Mouse (Mus musculus): Measurements from ENCODE around the gene Kyat1. TPM values are rescaled to one million over a fixed set of nuclear protein-coding genes. Genes with fewer than 3 reads are reported as not detected.

The Kyat1 gene
- polyA plus RNA-seq, 1 experiment from 2014 or later, result 14.3 TPM

GRCm38 (mm10) chr2:30211408-30212168 lies 5.9 kb upstream of the Kyat1 start:
- no peaks in the 10 kb centered on the region for H3K36me3 ChIP-seq
- no peak overlapping the region for H3K27ac ChIP-seq (replicated peaks)
- WGBS, result 81% methylated on average over 6 of the region's 6 CpGs
- H3K9ac ChIP-seq (replicated peaks), result no peak overlapping the region
- H3K4me1 ChIP-seq, result peaks cover 1% of the 10 kb centered on the region
- H3K4me2 ChIP-seq (replicated peaks), result no peak overlapping the region
- no peak overlapping the region for H3K4me3 ChIP-seq
- no peaks in the 10 kb centered on the region for H3K27me3 ChIP-seq
- no peaks in the 10 kb centered on the region for H3K9me3 ChIP-seq
- ATAC-seq (replicated peaks), result no peak

- 76% methylated on average over 5 of the region's 5 CpGs for WGBS
- H3K4me3 ChIP-seq, result no peak overlapping the region
- no peaks in the 10 kb centered on the region for H3K36me3 ChIP-seq
- no peak overlapping the region for H3K27ac ChIP-seq (replicated peaks)
- no peaks in the 10 kb centered on the region for H3K9me3 ChIP-seq
- H3K27me3 ChIP-seq, result no peaks in the 10 kb centered on the region
- no peak overlapping the region for H3K9ac ChIP-seq (replicated peaks)
- H3K4me1 ChIP-seq, result peaks cover 14% of the 10 kb centered on the region
- no peak overlapping the region for H3K4me2 ChIP-seq (replicated peaks)
- ATAC-seq (replicated peaks), result no peak
These were observed 2.2 kb upstream of the Kyat1 start for GRCm38 (mm10) chr2:30207886-30208285.

- Histone ChIP-seq H3K9me3 (no peaks in the 10 kb centered on the region), H3K9ac (replicated peaks) (no peak overlapping the region), H3K27me3 (no peaks in the 10 kb centered on the region), H3K36me3 (no peaks in the 10 kb centered on the region), H3K27ac (replicated peaks) (no peak overlapping the region), H3K4me2 (replicated peaks) (no peak overlapping the region), H3K4me1 (peaks cover 14% of the 10 kb centered on the region), H3K4me3 (no peak overlapping the region)
- ATAC-seq (replicated peaks), result no peak
- 85% methylated on average over 4 of the region's 4 CpGs for WGBS
These were observed 1.8 kb upstream of the Kyat1 start for GRCm38 (mm10) chr2:30207401-30207800.

- Histone ChIP-seq H3K4me2 (replicated peaks) (peak overlapping the region; percentile 80), H3K27ac (replicated peaks) (peak overlapping the region; percentile 75), H3K36me3 (no peaks in the 10 kb centered on the region), H3K4me3 (peak overlapping the region; percentile 57), H3K9me3 (no peaks in the 10 kb centered on the region), H3K9ac (replicated peaks) (peak overlapping the region; percentile 57), H3K27me3 (no peaks in the 10 kb centered on the region), H3K4me1 (peaks cover 14% of the 10 kb centered on the region)
- peak; percentile 67 for ATAC-seq (replicated peaks)
- WGBS, result 2% methylated on average over 13 of the region's 13 CpGs
These were observed 405 bp downstream of the Kyat1 start for GRCm38 (mm10) chr2:30205255-30205628.

GRCm38 (mm10) chr2:30203439-30203838 lies 2.2 kb downstream of the Kyat1 start:
- Histone ChIP-seq H3K9me3 (no peaks in the 10 kb centered on the region), H3K4me3 (no peak overlapping the region), H3K27me3 (no peaks in the 10 kb centered on the region), H3K36me3 (no peaks in the 10 kb centered on the region), H3K9ac (replicated peaks) (no peak overlapping the region), H3K4me2 (replicated peaks) (no peak overlapping the region), H3K27ac (replicated peaks) (no peak overlapping the region), H3K4me1 (peaks cover 14% of the 10 kb centered on the region)
- ATAC-seq (replicated peaks), result no peak
- WGBS, result 84% methylated on average over 7 of the region's 7 CpGs

- H3K4me1 ChIP-seq, result peaks cover 8% of the 10 kb centered on the region
- H3K27me3 ChIP-seq, result no peaks in the 10 kb centered on the region
- H3K4me2 ChIP-seq (replicated peaks), result no peak overlapping the region
- H3K4me3 ChIP-seq, result no peak overlapping the region
- no peaks in the 10 kb centered on the region for H3K36me3 ChIP-seq
- H3K9me3 ChIP-seq, result no peaks in the 10 kb centered on the region
- ATAC-seq (replicated peaks), result no peak
- H3K9ac ChIP-seq (replicated peaks), result no peak overlapping the region
- 86% methylated on average over 5 of the region's 5 CpGs for WGBS
- no peak overlapping the region for H3K27ac ChIP-seq (replicated peaks)
These were observed 5.2 kb downstream of the Kyat1 start for GRCm38 (mm10) chr2:30200388-30200925.

GRCm38 (mm10) chr2:30199984-30200383 lies 5.7 kb downstream of the Kyat1 start:
- Histone ChIP-seq H3K4me3 (no peak overlapping the region), H3K27ac (replicated peaks) (no peak overlapping the region), H3K36me3 (no peaks in the 10 kb centered on the region), H3K27me3 (no peaks in the 10 kb centered on the region), H3K4me2 (replicated peaks) (no peak overlapping the region), H3K9me3 (no peaks in the 10 kb centered on the region), H3K9ac (replicated peaks) (no peak overlapping the region), H3K4me1 (peaks cover 7% of the 10 kb centered on the region)
- no peak for ATAC-seq (replicated peaks)
- WGBS, result 67% methylated on average over 1 of the region's 1 CpGs

GRCm38 (mm10) chr2:30198021-30198420 lies 7.6 kb downstream of the Kyat1 start:
- H3K9ac ChIP-seq (replicated peaks), result no peak overlapping the region
- H3K4me1 ChIP-seq, result no peaks in the 10 kb centered on the region
- no peak for ATAC-seq (replicated peaks)
- no peak overlapping the region for H3K4me2 ChIP-seq (replicated peaks)
- H3K9me3 ChIP-seq, result no peaks in the 10 kb centered on the region
- no peak overlapping the region for H3K4me3 ChIP-seq
- no peaks in the 10 kb centered on the region for H3K27me3 ChIP-seq
- no peak overlapping the region for H3K27ac ChIP-seq (replicated peaks)
- H3K36me3 ChIP-seq, result no peaks in the 10 kb centered on the region
- WGBS, result 72% methylated on average over 4 of the region's 4 CpGs

- Histone ChIP-seq H3K4me3 (no peak overlapping the region), H3K4me1 (no peaks in the 10 kb centered on the region), H3K27me3 (no peaks in the 10 kb centered on the region), H3K9ac (replicated peaks) (no peak overlapping the region), H3K27ac (replicated peaks) (no peak overlapping the region), H3K4me2 (replicated peaks) (no peak overlapping the region), H3K36me3 (no peaks in the 10 kb centered on the region), H3K9me3 (no peaks in the 10 kb centered on the region)
- 50% methylated on average over 3 of the region's 3 CpGs for WGBS
- no peak for ATAC-seq (replicated peaks)
These were observed 11.0 kb downstream of the Kyat1 start for GRCm38 (mm10) chr2:30194656-30195055.

- Histone ChIP-seq H3K27ac (replicated peaks) (no peak overlapping the region), H3K4me3 (no peak overlapping the region), H3K4me2 (replicated peaks) (no peak overlapping the region), H3K36me3 (no peaks in the 10 kb centered on the region), H3K9me3 (no peaks in the 10 kb centered on the region), H3K9ac (replicated peaks) (no peak overlapping the region), H3K27me3 (no peaks in the 10 kb centered on the region), H3K4me1 (no peaks in the 10 kb centered on the region)
- ATAC-seq (replicated peaks), result no peak
- WGBS, result 86% methylated on average over 12 of the region's 12 CpGs
These were observed 13.7 kb downstream of the Kyat1 start for GRCm38 (mm10) chr2:30191790-30192580.

GRCm38 (mm10) chr2:30185681-30186080 lies 20.0 kb downstream of the Kyat1 start:
- no peak overlapping the region for H3K27ac ChIP-seq (replicated peaks)
- no peak overlapping the region for H3K4me2 ChIP-seq (replicated peaks)
- 88% methylated on average over 3 of the region's 3 CpGs for WGBS
- H3K36me3 ChIP-seq, result no peaks in the 10 kb centered on the region
- H3K9me3 ChIP-seq, result no peaks in the 10 kb centered on the region
- no peak overlapping the region for H3K4me3 ChIP-seq
- ATAC-seq (replicated peaks), result no peak
- no peaks in the 10 kb centered on the region for H3K27me3 ChIP-seq
- H3K9ac ChIP-seq (replicated peaks), result no peak overlapping the region
- H3K4me1 ChIP-seq, result no peaks in the 10 kb centered on the region

GRCm38 (mm10) chr2:30185276-30185675 lies 20.4 kb downstream of the Kyat1 start:
- whole genome bisulfite sequencing, result 94% methylated on average over 6 of the region's 6 CpGs

More at GRCm38 (mm10) chr2:30185276-30185675, 20.4 kb downstream of the Kyat1 start:
- H3K27me3 ChIP-seq, result no peaks in the 10 kb centered on the region
- H3K4me1 ChIP-seq, result no peaks in the 10 kb centered on the region
- H3K4me2 ChIP-seq (replicated peaks), result no peak overlapping the region
- H3K9ac ChIP-seq (replicated peaks), result no peak overlapping the region
- no peak overlapping the region for H3K4me3 ChIP-seq
- H3K36me3 ChIP-seq, result no peaks in the 10 kb centered on the region
- no peaks in the 10 kb centered on the region for H3K9me3 ChIP-seq
- no peak for ATAC-seq (replicated peaks)
- no peak overlapping the region for H3K27ac ChIP-seq (replicated peaks)

Data from forebrain, embryonic 15.5 days (tissue).